Mouse (Mus musculus): ENCODE data around the gene 1700069L16Rik.

DNA sequence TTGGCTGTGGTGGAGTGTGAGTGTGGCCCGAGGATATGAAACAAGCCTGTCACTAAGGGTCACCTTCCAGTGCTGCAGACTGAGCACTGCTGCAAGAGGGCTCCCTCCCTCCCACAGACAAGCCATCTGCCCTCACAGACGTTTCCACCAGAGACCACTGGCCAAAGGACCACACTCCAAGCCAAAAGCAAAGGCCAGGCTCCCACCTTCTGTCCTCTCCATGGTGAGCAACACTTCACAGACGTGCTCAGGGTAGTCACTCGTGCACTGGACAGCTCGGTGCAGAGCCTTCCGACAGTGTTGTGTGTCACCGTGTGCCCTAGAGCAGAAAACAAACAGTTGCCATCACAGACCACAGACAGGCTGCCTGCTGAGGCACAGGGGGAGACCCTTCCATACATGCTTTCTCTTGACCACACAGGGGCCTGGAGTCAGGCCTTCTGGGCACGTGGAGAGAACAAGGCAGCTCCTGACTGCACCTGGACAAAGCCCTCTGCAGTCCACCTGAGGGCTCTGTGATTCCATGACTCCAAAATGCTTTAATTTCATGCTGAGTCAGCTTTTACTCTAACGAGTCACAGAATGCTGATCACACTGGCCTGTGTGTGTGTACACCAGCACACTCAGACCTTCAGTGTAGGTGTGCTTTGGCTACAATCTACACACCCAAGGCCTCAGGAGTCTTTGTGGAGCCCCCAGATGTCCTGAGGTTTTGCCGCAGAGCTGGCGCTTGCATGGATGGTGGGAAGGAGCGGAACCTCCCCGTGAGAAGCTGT lies 24.2 kb upstream of the 1700069L16Rik start:
- TF ChIP-seq GATA1 (IDR thresholded peaks at IDR 0.05; ENCODE audit: low read length) = no peak
- no peak for TF ChIP-seq TAL1 (IDR thresholded peaks at IDR 0.05; ENCODE audit: low read length)

Measured in erythroblast, embryonic 14.5 days (primary cell).